Comparison of ENCODE assay signal across 9 mouse cellular contexts in genomic region chr12:71978513-71979352, GRCm38 (mm10).
DNase-seq lines count a peak whose midpoint lies in the region; ATAC-seq lines count a peak whose summit lies in the region.
"Had no signal": no experiment of that assay in that cellular context is flagged by ENCODE, and none has a peak within 500 bp of the region (broad histone marks: within the 10 kb centered on the region; RNA-seq: fewer than 3 reads in every experiment).

No protein-coding gene starts in this region.

- H3K4me1 ChIP-seq in forebrain, embryonic 16.5 days (replicated peaks; ENCODE audit: control insufficient read depth, insufficient read depth, low read length), result peaks cover 62% of the 10 kb centered on the region
- H3K4me1 ChIP-seq in liver, embryonic 11.5 days (replicated peaks; ENCODE audit: control insufficient read depth, insufficient read depth, low read length), result peaks cover 12% of the 10 kb centered on the region
- 0 out of 2 replicates have a peak, but pooled peaks cover 6% of the 10 kb centered on the region for H3K4me1 ChIP-seq in hindbrain, embryonic 12.5 days
- peaks cover 22% of the 10 kb centered on the region for H3K4me1 ChIP-seq in midbrain, embryonic 10.5 days

- no peak overlapping the region for H3K9ac ChIP-seq in forebrain, embryonic 16.5 days (replicated peaks; ENCODE audit: low read depth, low read length)
- peak overlapping the region; percentile 17; the same call in 1 of the 2 replicates for H3K9ac ChIP-seq in liver, embryonic 11.5 days (ENCODE audit: low read depth, low read length)
- no peak overlapping the region for H3K9ac ChIP-seq in hindbrain, embryonic 12.5 days

- H3K4me3 ChIP-seq in forebrain, embryonic 16.5 days (replicated peaks; ENCODE audit: low read length), result no peak overlapping the region
- 0 out of 2 replicates have a peak overlapping the region, but pooled peaks have one; percentile 8 for H3K4me3 ChIP-seq in liver, embryonic 11.5 days (ENCODE audit: low read depth, low read length)
- no peak overlapping the region for H3K4me3 ChIP-seq in hindbrain, embryonic 12.5 days
- no peak overlapping the region for H3K4me3 ChIP-seq in midbrain, embryonic 10.5 days

- H3K27ac ChIP-seq in forebrain, embryonic 16.5 days (ENCODE audit: low read length), result peak overlapping the region; percentile 16; the same call in 1 of the 2 replicates
- 0 out of 2 replicates have a peak overlapping the region, but pooled peaks have one; percentile 33 for H3K27ac ChIP-seq in liver, embryonic 11.5 days (ENCODE audit: low read depth, low read length)
- no peak overlapping the region for H3K27ac ChIP-seq in hindbrain, embryonic 12.5 days
- no peak overlapping the region for H3K27ac ChIP-seq in midbrain, embryonic 10.5 days (replicated peaks)

- no peak for ATAC-seq in forebrain, embryonic 16.5 days
- ATAC-seq in liver, embryonic 11.5 days (replicated peaks; ENCODE audit: low FRiP score), result peak; percentile 81
- no peak for ATAC-seq in hindbrain, embryonic 12.5 days (ENCODE audit: low FRiP score)

- WGBS in forebrain, embryonic 16.5 days, result 16% methylated on average over 12 of the region's 12 CpGs
- 46% methylated on average over 12 of the region's 12 CpGs for WGBS in liver, embryonic 11.5 days
- 62% methylated on average over 12 of the region's 12 CpGs for WGBS in hindbrain, embryonic 12.5 days
- 36% methylated on average over 12 of the region's 12 CpGs for WGBS in midbrain, embryonic 10.5 days

- peak; percentile 39 to 72 for DNase-seq in adrenal gland, adult (ENCODE audit: inconsistent age in 2 of 2, low spot score in 1 of 2)
- DNase-seq in adrenal gland, postnatal 4 days (ENCODE audit: low spot score in 2 of 2), result no peak
- DNase-seq in adipocyte (ENCODE audit: low spot score), result peak; percentile 41
- peak; percentile 53 for DNase-seq in liver, embryonic 11.5 days (ENCODE audit: low spot score)
- no peak for DNase-seq in kidney, adult 8-10 months
- no peak for DNase-seq in midbrain, embryonic 10.5 days (ENCODE audit: low spot score)
- DNase-seq: kidney, postnatal 4 days had no signal

- H3K9me3 ChIP-seq in forebrain, embryonic 16.5 days (ENCODE audit: control insufficient read depth, low read length), result no peaks in the 10 kb centered on the region
- H3K9me3 ChIP-seq in liver, embryonic 11.5 days (ENCODE audit: control insufficient read depth, low read length), result no peaks in the 10 kb centered on the region
- H3K9me3 ChIP-seq in hindbrain, embryonic 12.5 days (replicated peaks), result no peaks in the 10 kb centered on the region
- no peaks in the 10 kb centered on the region for H3K9me3 ChIP-seq in midbrain, embryonic 10.5 days (replicated peaks)

- H3K4me2 ChIP-seq in forebrain, embryonic 16.5 days (ENCODE audit: low read length), result no peak overlapping the region
- peak overlapping the region; percentile 42 for H3K4me2 ChIP-seq in liver, embryonic 11.5 days
- H3K4me2 ChIP-seq in hindbrain, embryonic 12.5 days (replicated peaks), result no peak overlapping the region

- peaks cover 13% of the 10 kb centered on the region for H3K36me3 ChIP-seq in forebrain, embryonic 16.5 days (ENCODE audit: control insufficient read depth, insufficient read depth)
- H3K36me3 ChIP-seq in liver, embryonic 11.5 days (ENCODE audit: control insufficient read depth, insufficient read depth, low read length), result peaks cover 16% of the 10 kb centered on the region
- H3K36me3 ChIP-seq in hindbrain, embryonic 12.5 days, result peaks cover 82% of the 10 kb centered on the region
- H3K36me3 ChIP-seq in midbrain, embryonic 10.5 days, result peaks cover 90% of the 10 kb centered on the region

- H3K27me3 ChIP-seq in forebrain, embryonic 16.5 days (replicated peaks; ENCODE audit: control insufficient read depth, insufficient read depth, low read length), result no peaks in the 10 kb centered on the region
- H3K27me3 ChIP-seq in liver, embryonic 11.5 days (replicated peaks; ENCODE audit: control insufficient read depth, insufficient read depth, low read length), result no peaks in the 10 kb centered on the region
- no peaks in the 10 kb centered on the region for H3K27me3 ChIP-seq in hindbrain, embryonic 12.5 days
- no peaks in the 10 kb centered on the region for H3K27me3 ChIP-seq in midbrain, embryonic 10.5 days (ENCODE audit: low read depth, poor library complexity, severe bottlenecking)

Comparison
In these comparisons a context has a peak if more than half of its experiments do, and no peak if none do; other contexts are left out.
1. DNase-seq: peak in adrenal gland, adult (2 of 2), adipocyte (single experiment) and liver, embryonic 11.5 days (single experiment); none in adrenal gland, postnatal 4 days (0 of 2), kidney, adult 8-10 months (0 of 2) and midbrain, embryonic 10.5 days (single experiment).
2. H3K27ac ChIP-seq: peak in forebrain, embryonic 16.5 days (single experiment) and liver, embryonic 11.5 days (single experiment); none in hindbrain, embryonic 12.5 days (single experiment) and midbrain, embryonic 10.5 days (single experiment).